In genomic region chr13:96346581-96346980, GRCm38 (mm10) we compare ENCODE assay signal across 18 mouse cellular contexts.
"Had no signal": no experiment of that assay in that cellular context is flagged by ENCODE, and none has a peak within 500 bp of the region (broad histone marks: within the 10 kb centered on the region; RNA-seq: fewer than 3 reads in every experiment).

No protein-coding gene starts in this region.

- H3K36me3 ChIP-seq: limb, embryonic 10.5 days; liver, embryonic 15.5 days; midbrain, embryonic 12.5 days; neural tube, embryonic 13.5 days had no signal

- H3K9me3 ChIP-seq: limb, embryonic 10.5 days; liver, embryonic 15.5 days; midbrain, embryonic 12.5 days had no signal

- H3K27ac ChIP-seq: kidney, postnatal 0 days; layer of hippocampus, adult 2 months; limb, embryonic 10.5 days; liver, embryonic 15.5 days; macrophage; midbrain, embryonic 12.5 days; neural tube, embryonic 13.5 days; stomach, postnatal 0 days had no signal

- H3K9ac ChIP-seq: liver, embryonic 15.5 days; midbrain, embryonic 12.5 days; neural tube, embryonic 13.5 days had no signal

- H3K4me3 ChIP-seq: layer of hippocampus, adult 2 months; limb, embryonic 10.5 days; liver, embryonic 15.5 days; megakaryocyte, embryonic 14.5 days; midbrain, embryonic 12.5 days; neural tube, embryonic 13.5 days had no signal

- H3K27me3 ChIP-seq: liver, embryonic 15.5 days; megakaryocyte, embryonic 14.5 days; midbrain, embryonic 12.5 days; neural tube, embryonic 13.5 days had no signal

- H3K4me2 ChIP-seq: liver, embryonic 11.5 days; liver, embryonic 15.5 days; midbrain, embryonic 12.5 days; neural tube, embryonic 13.5 days had no signal

- H3K4me1 ChIP-seq: limb, embryonic 10.5 days; liver, embryonic 15.5 days; megakaryocyte, embryonic 14.5 days; midbrain, embryonic 12.5 days had no signal

- DNase-seq: kidney, adult 9 months; kidney, postnatal 36 days; lung, adult 2 months; lung, postnatal 14 days; right cerebral cortex, adult 18-20 months; right cerebral cortex, postnatal 25 days; thymus, postnatal 4 days had no signal

- ATAC-seq: midbrain, embryonic 16.5 days had no signal
